Mouse (Mus musculus): ENCODE data around the gene Adcyap1r1. TPM values are rescaled to one million over a fixed set of nuclear protein-coding genes. Genes with fewer than 3 reads are reported as not detected.

Adcyap1r1 gene
- polyA plus RNA-seq, 1 experiment, result 0.92 TPM

- Histone ChIP-seq H3K4me3 (replicated peaks; ENCODE audit: control insufficient read depth, low read depth, low read length) (no peak overlapping the region), H3K27ac (ENCODE audit: control insufficient read depth, insufficient read depth, low read depth, low read length, poor library complexity) (no peak overlapping the region), H3K4me1 (ENCODE audit: control insufficient read depth, insufficient read depth, low read length) (no peaks in the 10 kb centered on the region)
- no peak for TF ChIP-seq CTCF (IDR thresholded peaks at IDR 0.05; ENCODE audit: control insufficient read depth, insufficient read depth, low read length)
- TF ChIP-seq POLR2A (IDR thresholded peaks at IDR 0.05; ENCODE audit: borderline replicate concordance, control insufficient read depth, low read depth, low read length), result no peak
- WGBS, result 83% methylated on average over 4 of the region's 4 CpGs
Observed at GRCm38 (mm10) chr6:55496201-55496600, 44.4 kb downstream of the Adcyap1r1 start.

GRCm38 (mm10) chr6:55498753-55499152 is 47.0 kb downstream of the Adcyap1r1 start:
- TF ChIP-seq CTCF (IDR thresholded peaks at IDR 0.05; ENCODE audit: control insufficient read depth, insufficient read depth, low read length) (no peak), POLR2A (IDR thresholded peaks at IDR 0.05; ENCODE audit: borderline replicate concordance, control insufficient read depth, low read depth, low read length) (no peak)

GRCm38 (mm10) chr6:55501061-55501460 is 49.3 kb downstream of the Adcyap1r1 start:
- Histone ChIP-seq H3K4me3 (replicated peaks; ENCODE audit: control insufficient read depth, low read depth, low read length) (no peak overlapping the region), H3K4me1 (ENCODE audit: control insufficient read depth, insufficient read depth, low read length) (no peaks in the 10 kb centered on the region), H3K27ac (ENCODE audit: control insufficient read depth, insufficient read depth, low read depth, low read length, poor library complexity) (no peak overlapping the region)
- WGBS, result 67% methylated on average over 6 of the region's 6 CpGs
- TF ChIP-seq CTCF (IDR thresholded peaks at IDR 0.05; ENCODE audit: control insufficient read depth, insufficient read depth, low read length), result no peak
- TF ChIP-seq POLR2A (IDR thresholded peaks at IDR 0.05; ENCODE audit: borderline replicate concordance, control insufficient read depth, low read depth, low read length), result no peak

More at GRCm38 (mm10) chr6:55498753-55499152, 47.0 kb downstream of the Adcyap1r1 start:
- Histone ChIP-seq H3K4me3 (replicated peaks; ENCODE audit: control insufficient read depth, low read depth, low read length) (no peak overlapping the region), H3K27ac (ENCODE audit: control insufficient read depth, insufficient read depth, low read depth, low read length, poor library complexity) (no peak overlapping the region), H3K4me1 (ENCODE audit: control insufficient read depth, insufficient read depth, low read length) (no peaks in the 10 kb centered on the region)

GRCm38 (mm10) chr6:55502309-55502708 is 50.5 kb downstream of the Adcyap1r1 start:
- 82% methylated on average over 7 of the region's 7 CpGs for WGBS

GRCm38 (mm10) chr6:55504797-55505488 is 53.2 kb downstream of the Adcyap1r1 start:
- Histone ChIP-seq H3K27ac (ENCODE audit: control insufficient read depth, insufficient read depth, low read depth, low read length, poor library complexity) (no peak overlapping the region), H3K4me3 (replicated peaks; ENCODE audit: control insufficient read depth, low read depth, low read length) (no peak overlapping the region), H3K4me1 (ENCODE audit: control insufficient read depth, insufficient read depth, low read length) (no peaks in the 10 kb centered on the region)
- WGBS, result 94% methylated on average over 2 of the region's 2 CpGs
- TF ChIP-seq CTCF (IDR thresholded peaks at IDR 0.05; ENCODE audit: control insufficient read depth, insufficient read depth, low read length) (no peak), POLR2A (IDR thresholded peaks at IDR 0.05; ENCODE audit: borderline replicate concordance, control insufficient read depth, low read depth, low read length) (no peak)

More at GRCm38 (mm10) chr6:55502309-55502708, 50.5 kb downstream of the Adcyap1r1 start:
- Histone ChIP-seq H3K4me1 (ENCODE audit: control insufficient read depth, insufficient read depth, low read length) (no peaks in the 10 kb centered on the region), H3K27ac (ENCODE audit: control insufficient read depth, insufficient read depth, low read depth, low read length, poor library complexity) (no peak overlapping the region), H3K4me3 (replicated peaks; ENCODE audit: control insufficient read depth, low read depth, low read length) (no peak overlapping the region)
- TF ChIP-seq CTCF (IDR thresholded peaks at IDR 0.05; ENCODE audit: control insufficient read depth, insufficient read depth, low read length) (no peak), POLR2A (IDR thresholded peaks at IDR 0.05; ENCODE audit: borderline replicate concordance, control insufficient read depth, low read depth, low read length) (no peak)

GRCm38 (mm10) chr6:55506519-55506918 is 54.7 kb downstream of the Adcyap1r1 start:
- Histone ChIP-seq H3K4me1 (ENCODE audit: control insufficient read depth, insufficient read depth, low read length) (no peaks in the 10 kb centered on the region), H3K4me3 (replicated peaks; ENCODE audit: control insufficient read depth, low read depth, low read length) (no peak overlapping the region), H3K27ac (ENCODE audit: control insufficient read depth, insufficient read depth, low read depth, low read length, poor library complexity) (no peak overlapping the region)
- 87% methylated on average over 4 of the region's 4 CpGs for WGBS
- no peak for TF ChIP-seq POLR2A (IDR thresholded peaks at IDR 0.05; ENCODE audit: borderline replicate concordance, control insufficient read depth, low read depth, low read length)
- no peak for TF ChIP-seq CTCF (IDR thresholded peaks at IDR 0.05; ENCODE audit: control insufficient read depth, insufficient read depth, low read length)

GRCm38 (mm10) chr6:55509130-55509870 is 57.5 kb downstream of the Adcyap1r1 start:
- TF ChIP-seq POLR2A (IDR thresholded peaks at IDR 0.05; ENCODE audit: borderline replicate concordance, control insufficient read depth, low read depth, low read length), result no peak
- no peaks in the 10 kb centered on the region for H3K4me1 ChIP-seq (ENCODE audit: control insufficient read depth, insufficient read depth, low read length)
- WGBS, result 74% methylated on average over 6 of the region's 6 CpGs
- H3K4me3 ChIP-seq (replicated peaks; ENCODE audit: control insufficient read depth, low read depth, low read length), result no peak overlapping the region
- no peak overlapping the region for H3K27ac ChIP-seq (ENCODE audit: control insufficient read depth, insufficient read depth, low read depth, low read length, poor library complexity)

- 42% methylated on average over 12 of the region's 12 CpGs for WGBS
- H3K27ac ChIP-seq (ENCODE audit: control insufficient read depth, insufficient read depth, low read depth, low read length, poor library complexity), result no peak overlapping the region
- no peaks in the 10 kb centered on the region for H3K4me1 ChIP-seq (ENCODE audit: control insufficient read depth, insufficient read depth, low read length)
- TF ChIP-seq POLR2A (IDR thresholded peaks at IDR 0.05; ENCODE audit: borderline replicate concordance, control insufficient read depth, low read depth, low read length) (no peak), CTCF (IDR thresholded peaks at IDR 0.05; ENCODE audit: control insufficient read depth, insufficient read depth, low read length) (peak; percentile 59)
- no peak overlapping the region for H3K4me3 ChIP-seq (replicated peaks; ENCODE audit: control insufficient read depth, low read depth, low read length)
Observed at GRCm38 (mm10) chr6:55511212-55512065, 59.7 kb downstream of the Adcyap1r1 start.

Data from bone marrow, adult 2 months (tissue).